Mouse (Mus musculus): ENCODE measurements around the gene Gm21974. TPM values are rescaled to one million over a fixed set of nuclear protein-coding genes. Genes with fewer than 3 reads are reported as not detected.

Gene Gm21974
- polyA plus RNA-seq, 1 experiment from 2014 or later = not detected

- DNase-seq (ENCODE audit: low spot score) = no peak
- no peak overlapping the region for H3K27ac ChIP-seq
- peak overlapping the region; percentile 9; the same call in 1 of the 2 replicates for H3K4me3 ChIP-seq
- peaks cover 47% of the 10 kb centered on the region for H3K36me3 ChIP-seq
- peaks cover 36% of the 10 kb centered on the region for H3K27me3 ChIP-seq (ENCODE audit: insufficient read depth, poor library complexity, severe bottlenecking)
- H3K4me1 ChIP-seq (replicated peaks) = peaks cover 39% of the 10 kb centered on the region
- H3K9me3 ChIP-seq = no peaks in the 10 kb centered on the region
- WGBS = 79% methylated on average over 11 of the region's 11 CpGs
These were observed 32.5 kb upstream of the Gm21974 start for GRCm38 (mm10) chr7:127927726-127928125.

- WGBS = 89% methylated on average over 11 of the region's 11 CpGs
- H3K4me1 ChIP-seq (replicated peaks) = peaks cover 30% of the 10 kb centered on the region
- H3K27me3 ChIP-seq (ENCODE audit: insufficient read depth, poor library complexity, severe bottlenecking) = peaks cover 36% of the 10 kb centered on the region
- H3K9me3 ChIP-seq = no peaks in the 10 kb centered on the region
- peaks cover 56% of the 10 kb centered on the region for H3K36me3 ChIP-seq
- H3K27ac ChIP-seq = no peak overlapping the region; the same call in 1 of the 2 replicates
- no peak overlapping the region for H3K4me3 ChIP-seq
- no peak for DNase-seq (ENCODE audit: low spot score)
These were observed 31.6 kb upstream of the Gm21974 start for GRCm38 (mm10) chr7:127926846-127927245.

GRCm38 (mm10) chr7:127926066-127926465 is 30.8 kb upstream of the Gm21974 start:
- Histone ChIP-seq H3K27ac (peak overlapping the region; percentile 25; the same call in 1 of the 2 replicates), H3K36me3 (peaks cover 64% of the 10 kb centered on the region), H3K4me1 (replicated peaks) (peaks cover 22% of the 10 kb centered on the region), H3K4me3 (no peak overlapping the region), H3K27me3 (ENCODE audit: insufficient read depth, poor library complexity, severe bottlenecking) (peaks cover 33% of the 10 kb centered on the region), H3K9me3 (no peaks in the 10 kb centered on the region)
- 90% methylated on average over 8 of the region's 8 CpGs for WGBS
- DNase-seq (ENCODE audit: low spot score) = no peak

DNA sequence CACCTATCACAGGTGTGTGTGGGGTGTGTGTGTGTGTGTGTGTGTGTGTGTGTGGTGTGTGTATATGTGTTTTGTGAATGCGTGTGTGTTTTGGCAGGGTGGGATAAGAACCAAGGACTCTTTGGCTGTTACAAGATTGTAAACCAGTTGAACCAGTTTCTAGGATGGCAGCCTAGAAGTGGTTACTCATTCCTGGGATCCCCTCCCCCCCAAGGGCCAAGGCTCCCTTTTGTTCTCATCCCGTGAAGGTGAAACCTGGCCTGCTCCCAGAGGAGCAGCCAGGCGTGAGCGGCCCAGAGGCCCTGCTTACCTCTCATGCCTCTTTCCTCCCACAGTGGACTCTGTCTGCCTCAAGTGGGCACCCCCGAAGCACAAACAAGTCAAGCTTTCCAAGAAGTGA is 30.0 kb upstream of the Gm21974 start:
- 0 out of 2 replicates have a peak overlapping the region, but pooled peaks have one; percentile 7 for H3K4me3 ChIP-seq
- peaks cover 27% of the 10 kb centered on the region for H3K27me3 ChIP-seq (ENCODE audit: insufficient read depth, poor library complexity, severe bottlenecking)
- 69% methylated on average over 5 of the region's 5 CpGs for WGBS
- peak overlapping the region; percentile 25; the same call in 1 of the 2 replicates for H3K27ac ChIP-seq
- peaks cover 72% of the 10 kb centered on the region for H3K36me3 ChIP-seq
- peaks cover 20% of the 10 kb centered on the region for H3K4me1 ChIP-seq (replicated peaks)
- H3K9me3 ChIP-seq = no peaks in the 10 kb centered on the region
- DNase-seq (ENCODE audit: low spot score) = no peak

DNA sequence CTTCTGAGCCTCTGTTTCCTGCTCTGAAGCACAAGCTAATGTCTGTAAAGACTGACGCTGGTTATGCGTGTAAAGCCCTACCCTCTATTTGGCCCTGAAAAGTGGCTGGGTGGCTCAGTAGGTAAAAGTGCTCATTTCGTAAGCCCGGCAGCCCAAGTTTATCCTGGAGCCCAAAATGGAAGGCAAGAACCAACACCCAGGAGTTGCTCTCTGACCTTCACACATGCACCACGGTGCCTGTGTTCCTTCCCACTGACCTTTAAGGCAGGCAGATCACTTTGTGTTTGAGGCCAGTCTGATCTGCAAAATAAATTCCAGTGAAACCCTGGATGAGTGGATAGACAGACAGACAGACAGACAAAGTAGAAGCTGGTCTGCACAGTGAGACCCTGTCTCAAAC is 28.5 kb upstream of the Gm21974 start:
- peaks cover 7% of the 10 kb centered on the region; the same call in 1 of the 2 replicates for H3K4me1 ChIP-seq (replicated peaks)
- H3K36me3 ChIP-seq = peaks cover 85% of the 10 kb centered on the region
- H3K27me3 ChIP-seq (ENCODE audit: insufficient read depth, poor library complexity, severe bottlenecking) = peaks cover 12% of the 10 kb centered on the region
- H3K9me3 ChIP-seq = no peaks in the 10 kb centered on the region
- DNase-seq (ENCODE audit: low spot score) = no peak
- no peak overlapping the region for H3K27ac ChIP-seq
- WGBS = 91% methylated on average over 5 of the region's 5 CpGs
- no peak overlapping the region for H3K4me3 ChIP-seq

DNA sequence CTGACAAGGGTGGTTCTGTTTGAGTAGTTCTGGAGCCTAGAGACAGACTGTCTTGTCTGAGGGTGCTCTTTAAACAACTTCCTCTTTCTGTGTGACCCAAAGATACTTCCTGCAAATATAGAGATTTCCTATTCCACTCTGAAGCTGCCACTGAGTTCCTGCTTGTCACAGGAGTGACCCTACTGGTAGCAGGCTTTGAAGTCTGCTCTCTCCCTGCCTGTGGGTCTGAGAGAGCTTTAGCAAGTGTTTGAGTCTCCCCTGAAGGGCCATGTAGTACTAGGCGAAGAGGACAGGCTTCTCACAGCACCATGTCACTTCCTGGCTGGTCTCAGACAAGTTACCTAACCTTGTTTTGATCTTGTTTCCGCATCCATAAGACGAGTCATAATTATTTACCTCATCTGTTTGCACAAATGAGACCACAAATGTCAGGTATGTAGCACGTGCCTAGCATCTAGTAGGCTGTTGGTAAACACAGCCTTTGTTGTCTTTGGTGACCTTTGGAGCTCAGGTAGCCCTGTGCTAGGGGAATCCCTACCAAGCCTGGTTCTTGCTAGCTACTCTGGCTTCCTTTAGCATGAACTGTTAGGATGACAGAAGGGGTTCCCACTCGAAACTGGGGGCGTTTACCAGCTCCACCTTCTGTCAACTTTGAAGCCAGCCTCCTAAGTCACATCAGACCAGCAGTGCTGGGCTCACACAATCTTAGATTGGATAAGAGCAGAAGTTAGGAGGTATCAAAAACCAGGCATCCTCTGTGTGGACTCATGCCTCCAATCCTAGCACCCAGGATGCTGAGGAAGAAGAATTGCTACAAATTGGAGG is 27.4 kb upstream of the Gm21974 start:
- H3K4me3 ChIP-seq = no peak overlapping the region
- WGBS = 84% methylated on average over 6 of the region's 6 CpGs
- DNase-seq (ENCODE audit: low spot score) = no peak
- H3K4me1 ChIP-seq (replicated peaks) = no peaks in the 10 kb centered on the region
- H3K27me3 ChIP-seq (ENCODE audit: insufficient read depth, poor library complexity, severe bottlenecking) = peaks cover 1% of the 10 kb centered on the region; the same call in 1 of the 2 replicates
- H3K36me3 ChIP-seq = peaks cover 95% of the 10 kb centered on the region
- no peak overlapping the region for H3K27ac ChIP-seq
- H3K9me3 ChIP-seq = no peaks in the 10 kb centered on the region

GRCm38 (mm10) chr7:127921516-127921915 is 26.3 kb upstream of the Gm21974 start:
- Histone ChIP-seq H3K36me3 (peaks cover 96% of the 10 kb centered on the region), H3K27ac (no peak overlapping the region), H3K27me3 (ENCODE audit: insufficient read depth, poor library complexity, severe bottlenecking) (no peaks in the 10 kb centered on the region), H3K9me3 (no peaks in the 10 kb centered on the region), H3K4me3 (no peak overlapping the region), H3K4me1 (replicated peaks) (no peaks in the 10 kb centered on the region)
- peak; percentile 28 for DNase-seq (ENCODE audit: low spot score)
- WGBS = 68% methylated on average over 8 of the region's 8 CpGs

- H3K4me1 ChIP-seq (replicated peaks) = no peaks in the 10 kb centered on the region
- H3K27ac ChIP-seq = no peak overlapping the region
- DNase-seq (ENCODE audit: low spot score) = no peak
- 78% methylated on average over 7 of the region's 7 CpGs for WGBS
- H3K36me3 ChIP-seq = peaks cover 93% of the 10 kb centered on the region
- no peaks in the 10 kb centered on the region for H3K9me3 ChIP-seq
- H3K4me3 ChIP-seq = no peak overlapping the region
- no peaks in the 10 kb centered on the region for H3K27me3 ChIP-seq (ENCODE audit: insufficient read depth, poor library complexity, severe bottlenecking)
These were observed 24.0 kb upstream of the Gm21974 start for GRCm38 (mm10) chr7:127919290-127919689.

- Histone ChIP-seq H3K27me3 (ENCODE audit: insufficient read depth, poor library complexity, severe bottlenecking) (no peaks in the 10 kb centered on the region), H3K27ac (no peak overlapping the region), H3K9me3 (no peaks in the 10 kb centered on the region), H3K36me3 (peaks cover 84% of the 10 kb centered on the region), H3K4me3 (no peak overlapping the region), H3K4me1 (replicated peaks) (peaks cover under 1% of the 10 kb centered on the region)
- WGBS = 55% methylated on average over 3 of the region's 3 CpGs
- peak; percentile 43 for DNase-seq (ENCODE audit: low spot score)
These were observed 22.9 kb upstream of the Gm21974 start for GRCm38 (mm10) chr7:127918203-127918602.

DNA sequence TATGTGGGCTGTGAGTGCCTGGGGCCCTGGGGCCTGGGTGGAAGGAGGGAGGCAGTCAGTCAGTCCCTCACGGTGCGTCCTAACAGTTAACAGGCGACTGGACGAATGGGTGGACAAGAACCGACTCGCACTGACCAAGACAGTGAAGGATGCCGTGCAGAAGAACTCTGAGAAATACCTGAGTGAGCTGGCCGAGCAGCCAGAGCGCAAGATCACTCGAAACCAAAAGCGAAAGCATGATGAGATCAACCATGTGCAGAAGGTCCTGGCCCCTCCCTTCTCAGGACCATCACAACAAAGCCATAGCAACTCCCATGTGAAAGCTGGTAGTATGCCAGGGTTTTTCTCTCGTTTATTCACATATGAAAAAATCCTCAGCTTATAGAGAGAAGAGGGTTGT is 20.0 kb upstream of the Gm21974 start:
- H3K4me3 ChIP-seq = no peak overlapping the region
- peaks cover 56% of the 10 kb centered on the region for H3K36me3 ChIP-seq
- no peaks in the 10 kb centered on the region for H3K27me3 ChIP-seq (ENCODE audit: insufficient read depth, poor library complexity, severe bottlenecking)
- H3K4me1 ChIP-seq (replicated peaks) = peaks cover 17% of the 10 kb centered on the region
- no peaks in the 10 kb centered on the region for H3K9me3 ChIP-seq
- no peak for DNase-seq (ENCODE audit: low spot score)
- H3K27ac ChIP-seq = no peak overlapping the region
- 93% methylated on average over 12 of the region's 12 CpGs for WGBS

DNA sequence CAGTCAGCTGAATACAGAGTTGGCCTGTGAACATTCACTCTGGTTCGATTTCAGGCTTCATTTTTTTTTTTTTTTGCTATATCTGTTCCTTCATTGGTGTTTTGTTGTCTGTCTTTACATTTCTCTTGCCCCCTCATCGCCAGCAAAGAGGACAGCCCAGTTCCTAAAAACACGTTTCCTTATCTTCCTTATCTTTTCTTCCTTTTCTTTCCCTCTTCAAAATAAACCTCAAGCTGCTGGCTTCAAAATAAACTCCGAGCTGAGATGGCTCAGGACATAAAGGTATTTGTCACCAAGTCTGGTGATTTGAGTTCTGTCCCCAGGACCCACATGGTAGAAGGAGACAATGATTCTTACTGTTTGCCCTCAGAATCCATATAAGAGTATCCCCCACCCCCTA is 17.7 kb upstream of the Gm21974 start:
- Histone ChIP-seq H3K4me3 (peak overlapping the region; percentile 99), H3K4me1 (replicated peaks) (peaks cover 17% of the 10 kb centered on the region), H3K9me3 (no peaks in the 10 kb centered on the region), H3K27ac (peak overlapping the region; percentile 92), H3K27me3 (ENCODE audit: insufficient read depth, poor library complexity, severe bottlenecking) (no peaks in the 10 kb centered on the region), H3K36me3 (peaks cover 57% of the 10 kb centered on the region)
- no peak for DNase-seq (ENCODE audit: low spot score)
- WGBS = 33% methylated on average over 4 of the region's 4 CpGs

GRCm38 (mm10) chr7:127912190-127912871 is 17.1 kb upstream of the Gm21974 start, which contains the start of gene Kat8:
TSS of gene Kat8 (plus strand) at chr7:127912516.
- Histone ChIP-seq H3K27ac (peak within 1 kb of the TSS; percentile 92), H3K4me1 (replicated peaks) (peaks cover 17% of the 10 kb centered on the region), H3K36me3 (peaks cover 57% of the 10 kb centered on the region), H3K27me3 (ENCODE audit: insufficient read depth, poor library complexity, severe bottlenecking) (no peaks in the 10 kb centered on the region), H3K9me3 (no peaks in the 10 kb centered on the region), H3K4me3 (peak within 1 kb of the TSS; percentile 99)
- WGBS = 1% methylated on average over 40 of the region's 40 CpGs
- peak; percentile 93 for DNase-seq (ENCODE audit: low spot score)

GRCm38 (mm10) chr7:127908656-127909055 is 13.4 kb upstream of the Gm21974 start:
- 86% methylated on average over 4 of the region's 4 CpGs for WGBS

More at GRCm38 (mm10) chr7:127908656-127909055, 13.4 kb upstream of the Gm21974 start:
- Histone ChIP-seq H3K9me3 (no peaks in the 10 kb centered on the region), H3K27ac (no peak overlapping the region), H3K4me3 (no peak overlapping the region), H3K4me1 (replicated peaks) (peaks cover 32% of the 10 kb centered on the region), H3K36me3 (peaks cover 53% of the 10 kb centered on the region), H3K27me3 (ENCODE audit: insufficient read depth, poor library complexity, severe bottlenecking) (no peaks in the 10 kb centered on the region)
- no peak for DNase-seq (ENCODE audit: low spot score)

Data from hindbrain, embryonic 10.5 days (tissue).